Mouse (Mus musculus) liver, embryonic 12.5 days (tissue): Measurements from ENCODE around the gene Cnih3. TPM values are rescaled to one million over a fixed set of nuclear protein-coding genes. Genes with fewer than 3 reads are reported as not detected.

Experiments
- ATAC-seq: fragments of 200-750 bp; cut with Nextera tagmentation; 2 replicates; pipeline ENCODE4 v1.8.0; 2017; ENCODE audit warnings: moderate number of reproducible peaks, mild to moderate bottlenecking, moderate library complexity
- H3K27ac ChIP-seq: fragments of 300-500 bp; sonication (generic); 2 replicates; pipeline ENCODE4 v1.5.1; 2016; ENCODE audit warnings: mild to moderate bottlenecking
- H3K27me3 ChIP-seq: fragments of 300-500 bp; sonication (generic); replicated peaks from 2 replicates; pipeline ENCODE4 v1.6.1; 2016; ENCODE audit warnings: mild to moderate bottlenecking, moderate library complexity
- H3K36me3 ChIP-seq: fragments of 300-500 bp; sonication (generic); 2 replicates; pipeline ENCODE4 v1.6.1; 2016; ENCODE audit warnings: mild to moderate bottlenecking, moderate library complexity
- H3K4me1 ChIP-seq: fragments of 300-500 bp; sonication (generic); 2 replicates; pipeline ENCODE4 v1.6.1; 2016
- H3K4me2 ChIP-seq: fragments of 300-500 bp; sonication (generic); 2 replicates; pipeline ENCODE4 v1.6.1; 2016; ENCODE audit warnings: mild to moderate bottlenecking, moderate library complexity
- H3K4me3 ChIP-seq: fragments of 300-500 bp; sonication (generic); 2 replicates; pipeline ENCODE4 v1.5.1; 2016; ENCODE audit warnings: mild to moderate bottlenecking, moderate library complexity
- H3K9ac ChIP-seq: fragments of 300-500 bp; sonication (generic); 2 replicates; pipeline ENCODE4 v1.6.1; 2016; ENCODE audit warnings: mild to moderate bottlenecking, moderate library complexity
- H3K9me3 ChIP-seq: fragments of 300-500 bp; sonication (generic); replicated peaks from 2 replicates; pipeline ENCODE4 v1.6.1; 2016; ENCODE audit warnings: mild to moderate bottlenecking, moderate library complexity
- WGBS: fragments of 180-500 bp; shearing (Covaris S2); methylation state at CpG from one replicate; pipeline ENCODE4 v1.1.7; 2016; ENCODE audit not compliant: insufficient replicate concordance; 5-methylcytosine and 5-hydroxymethylcytosine counted together
- polyA plus RNA-seq: library from polyadenylated mRNA; unstranded; fragments of >200 nt; fragmentation: Nextera tagmentation; extraction: Ambion mirVana; gene quantifications from 2 replicates; pipeline ENCODE4 v1.2.1, GENCODE M21; 2016

The Cnih3 gene
- polyA plus RNA-seq, 1 experiment from 2014 or later: 0.05 TPM

DNA sequence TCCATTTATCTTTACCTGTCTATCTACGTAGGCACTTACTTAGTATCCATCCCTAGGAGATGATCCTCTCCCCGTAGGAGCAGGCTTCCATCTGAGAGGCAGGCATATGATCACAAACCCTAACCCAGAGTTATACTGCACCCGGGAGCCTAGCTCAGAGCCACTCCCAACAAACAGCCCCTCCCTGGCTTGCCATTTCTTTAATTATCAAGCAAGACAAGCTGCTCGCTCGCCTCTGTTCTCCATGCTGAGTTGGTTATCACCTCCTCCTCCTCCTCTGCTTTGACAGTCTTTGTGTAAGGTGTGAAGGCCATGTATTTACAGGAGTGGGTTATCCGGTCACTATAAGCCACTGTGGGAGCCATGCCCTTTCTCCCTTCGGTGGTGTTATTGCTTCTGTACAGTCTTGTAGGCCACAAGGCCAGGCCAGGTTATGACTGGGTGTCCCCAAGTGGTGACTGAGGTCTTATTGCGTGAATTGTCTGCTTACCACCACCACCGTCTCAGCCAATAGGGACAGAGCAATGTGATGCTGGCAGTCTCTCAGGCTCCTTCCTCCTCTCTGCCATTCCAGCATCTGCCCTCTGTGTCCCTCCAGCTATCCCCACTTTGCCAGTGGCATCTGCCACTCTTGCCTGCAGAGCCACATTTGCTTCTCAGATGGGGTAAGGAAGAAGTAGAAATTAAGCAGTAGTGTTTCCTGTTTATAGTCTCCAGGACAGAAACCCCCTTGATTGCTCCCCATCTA is 22.4 kb downstream of the Cnih3 start:
- H3K4me1 ChIP-seq: peaks cover 66% of the 10 kb centered on the region
- H3K27ac ChIP-seq: 0 out of 2 replicates have a peak overlapping the region, but pooled peaks have one; percentile 1
- 46% methylated on average over 9 of the region's 9 CpGs for WGBS
- H3K4me2 ChIP-seq: peak overlapping the region; percentile 10; the same call in 1 of the 2 replicates
- no peaks in the 10 kb centered on the region for H3K9me3 ChIP-seq
- H3K9ac ChIP-seq: no peak overlapping the region
- H3K4me3 ChIP-seq: no peak overlapping the region
- peaks cover 51% of the 10 kb centered on the region for H3K27me3 ChIP-seq
- peak; percentile 85 for ATAC-seq
- no peaks in the 10 kb centered on the region for H3K36me3 ChIP-seq

GRCm38 (mm10) chr1:181376431-181376830 is 24.0 kb downstream of the Cnih3 start:
- WGBS: 47% methylated on average over 8 of the region's 8 CpGs
- peaks cover 36% of the 10 kb centered on the region for H3K27me3 ChIP-seq
- no peak overlapping the region for H3K27ac ChIP-seq
- H3K4me3 ChIP-seq: no peak overlapping the region
- no peak overlapping the region for H3K4me2 ChIP-seq
- no peak for ATAC-seq
- H3K9ac ChIP-seq: no peak overlapping the region
- no peaks in the 10 kb centered on the region for H3K9me3 ChIP-seq
- no peaks in the 10 kb centered on the region for H3K36me3 ChIP-seq
- H3K4me1 ChIP-seq: peaks cover 55% of the 10 kb centered on the region

DNA sequence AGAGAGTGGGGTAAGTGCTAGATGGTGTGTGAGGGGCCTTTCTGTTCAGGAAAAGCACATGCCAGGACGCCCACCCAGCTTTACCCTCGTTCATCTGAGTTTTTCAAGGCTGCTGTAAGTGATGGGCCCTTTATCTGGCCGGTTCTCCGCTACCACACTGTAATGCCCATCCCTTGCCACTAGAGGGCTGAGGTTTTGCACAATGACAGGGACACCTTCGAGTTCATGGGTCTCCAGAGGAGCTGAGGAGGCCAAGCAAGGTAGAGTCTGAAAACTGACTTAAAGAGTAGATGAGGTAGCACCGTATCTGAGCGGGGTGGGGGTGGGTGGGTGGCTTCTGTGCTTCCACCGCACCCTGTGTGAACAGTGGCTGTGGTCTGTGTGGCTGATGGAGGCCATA is 27.2 kb downstream of the Cnih3 start:
- 20% methylated on average over 8 of the region's 8 CpGs for WGBS
- peak; percentile 13; the same call in 1 of the 2 replicates for ATAC-seq
- Histone ChIP-seq H3K27me3 (peaks cover 42% of the 10 kb centered on the region), H3K4me3 (no peak overlapping the region), H3K27ac (no peak overlapping the region), H3K36me3 (no peaks in the 10 kb centered on the region), H3K9me3 (no peaks in the 10 kb centered on the region), H3K4me2 (no peak overlapping the region), H3K4me1 (peaks cover 26% of the 10 kb centered on the region), H3K9ac (no peak overlapping the region)

DNA sequence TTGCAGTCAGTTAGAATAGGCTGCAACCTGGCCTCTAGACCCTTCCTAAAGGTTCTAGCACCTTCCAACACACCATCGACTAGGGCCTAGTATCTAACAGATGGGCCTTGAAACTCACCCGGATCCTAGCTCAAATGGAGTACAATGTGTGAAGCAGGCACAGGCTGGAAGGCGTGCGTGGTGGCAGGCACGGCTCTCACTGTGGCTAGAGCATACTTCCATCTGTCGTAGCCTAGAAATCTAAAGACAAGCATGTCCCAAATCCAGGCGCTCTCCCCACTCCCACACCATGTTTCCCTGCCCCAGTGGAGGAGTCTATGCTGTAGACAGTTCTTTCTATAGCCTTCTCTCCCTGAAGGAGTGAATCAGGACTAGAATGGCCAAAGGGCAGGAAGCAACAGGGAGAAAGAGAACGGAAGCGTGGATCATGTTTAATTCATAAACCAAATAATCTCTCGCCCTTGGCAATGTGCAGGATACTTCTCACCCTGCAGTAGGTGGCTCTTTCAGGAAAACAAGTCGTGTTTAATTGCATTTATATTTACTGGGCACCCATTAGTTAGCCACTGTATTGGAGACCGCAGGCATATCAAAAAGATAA is 29.1 kb downstream of the Cnih3 start:
- no peak overlapping the region for H3K4me3 ChIP-seq
- no peaks in the 10 kb centered on the region for H3K9me3 ChIP-seq
- 74% methylated on average over 12 of the region's 12 CpGs for WGBS
- no peak for ATAC-seq
- H3K27ac ChIP-seq: no peak overlapping the region
- H3K9ac ChIP-seq: no peak overlapping the region
- peaks cover 8% of the 10 kb centered on the region; the same call in 1 of the 2 replicates for H3K4me1 ChIP-seq
- H3K4me2 ChIP-seq: no peak overlapping the region
- no peaks in the 10 kb centered on the region for H3K36me3 ChIP-seq
- peaks cover 33% of the 10 kb centered on the region for H3K27me3 ChIP-seq

GRCm38 (mm10) chr1:181389264-181389663 is 36.8 kb downstream of the Cnih3 start:
- no peaks in the 10 kb centered on the region for H3K36me3 ChIP-seq
- H3K9ac ChIP-seq: no peak overlapping the region
- H3K27me3 ChIP-seq: peaks cover 3% of the 10 kb centered on the region; the same call in 1 of the 2 replicates
- WGBS: 45% methylated on average over 2 of the region's 2 CpGs
- H3K27ac ChIP-seq: no peak overlapping the region
- no peak overlapping the region for H3K4me2 ChIP-seq
- no peaks in the 10 kb centered on the region for H3K4me1 ChIP-seq
- no peaks in the 10 kb centered on the region for H3K9me3 ChIP-seq
- no peak for ATAC-seq
- H3K4me3 ChIP-seq: no peak overlapping the region

- no peak overlapping the region for H3K4me2 ChIP-seq
- 69% methylated on average over 2 of the region's 2 CpGs for WGBS
- H3K27me3 ChIP-seq: peaks cover 3% of the 10 kb centered on the region; the same call in 1 of the 2 replicates
- ATAC-seq: no peak
- no peak overlapping the region for H3K9ac ChIP-seq
- H3K27ac ChIP-seq: no peak overlapping the region
- H3K9me3 ChIP-seq: no peaks in the 10 kb centered on the region
- H3K36me3 ChIP-seq: no peaks in the 10 kb centered on the region
- H3K4me3 ChIP-seq: no peak overlapping the region
- no peaks in the 10 kb centered on the region for H3K4me1 ChIP-seq
Measured at GRCm38 (mm10) chr1:181392489-181392888, 40.1 kb downstream of the Cnih3 start.

- 60% methylated on average over 6 of the region's 6 CpGs for WGBS
Measured at GRCm38 (mm10) chr1:181393250-181394149, 41.1 kb downstream of the Cnih3 start.

DNA sequence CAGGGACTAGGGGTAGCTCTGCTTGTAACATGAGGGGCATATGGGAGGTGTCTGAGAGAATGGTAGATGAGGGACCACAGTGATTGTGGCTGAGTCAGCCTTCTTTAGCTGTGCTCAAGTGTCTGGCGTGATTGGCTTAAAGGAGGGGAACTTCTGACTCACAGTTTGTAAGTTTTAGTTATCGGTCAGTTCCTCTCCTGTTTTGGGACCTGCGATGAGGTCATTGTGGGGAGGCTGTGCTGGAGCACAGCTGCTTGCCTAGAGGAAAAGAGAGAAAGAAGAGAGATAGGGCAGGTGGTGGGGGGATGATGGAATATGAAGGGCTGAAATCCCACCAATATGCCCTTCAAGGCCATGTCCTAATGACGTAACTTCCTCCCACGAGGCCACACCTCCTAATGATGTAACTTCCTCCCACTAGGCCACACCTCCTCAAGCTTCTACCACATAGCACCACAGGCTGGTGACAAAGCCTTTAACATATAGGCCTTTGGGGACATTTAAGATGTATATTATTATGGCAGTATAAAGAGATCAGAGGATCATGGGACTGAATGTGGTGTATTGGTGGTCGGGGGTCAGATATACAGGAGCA is 42.9 kb downstream of the Cnih3 start:
- ATAC-seq: no peak
- H3K9me3 ChIP-seq: no peaks in the 10 kb centered on the region
- peaks cover 3% of the 10 kb centered on the region; the same call in 1 of the 2 replicates for H3K27me3 ChIP-seq
- no peak overlapping the region for H3K4me3 ChIP-seq
- WGBS: 59% methylated on average over 6 of the region's 6 CpGs
- no peaks in the 10 kb centered on the region for H3K4me1 ChIP-seq
- no peak overlapping the region for H3K27ac ChIP-seq
- no peak overlapping the region for H3K4me2 ChIP-seq
- H3K9ac ChIP-seq: no peak overlapping the region
- H3K36me3 ChIP-seq: no peaks in the 10 kb centered on the region

More at GRCm38 (mm10) chr1:181393250-181394149, 41.1 kb downstream of the Cnih3 start:
- Histone ChIP-seq H3K4me2 (no peak overlapping the region), H3K4me3 (no peak overlapping the region), H3K27me3 (peaks cover 3% of the 10 kb centered on the region; the same call in 1 of the 2 replicates), H3K9me3 (no peaks in the 10 kb centered on the region), H3K27ac (no peak overlapping the region), H3K9ac (no peak overlapping the region), H3K36me3 (no peaks in the 10 kb centered on the region), H3K4me1 (no peaks in the 10 kb centered on the region)
- no peak for ATAC-seq

DNA sequence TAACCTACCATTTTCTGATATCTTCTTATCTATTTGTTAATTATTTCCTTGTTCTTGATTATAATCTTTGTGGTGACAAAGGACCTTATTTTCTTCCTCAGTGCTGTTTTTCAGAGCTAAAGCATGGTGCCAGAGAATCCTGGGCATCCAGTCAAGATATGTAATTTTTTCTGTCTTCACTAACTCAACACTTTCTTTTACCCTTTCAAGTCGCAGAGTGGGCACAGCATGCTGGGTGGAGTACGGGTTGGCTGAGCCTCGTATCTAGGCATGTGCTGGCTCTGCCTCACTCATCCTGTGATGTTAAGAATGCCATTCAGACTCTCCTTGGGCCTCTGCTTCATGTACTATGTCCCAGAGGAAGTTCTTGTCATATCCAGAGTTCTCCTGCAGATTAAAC is 46.8 kb downstream of the Cnih3 start:
- no peaks in the 10 kb centered on the region; the same call in 1 of the 2 replicates for H3K27me3 ChIP-seq
- no peak overlapping the region for H3K27ac ChIP-seq
- no peaks in the 10 kb centered on the region for H3K36me3 ChIP-seq
- H3K9ac ChIP-seq: no peak overlapping the region
- 62% methylated on average over 3 of the region's 3 CpGs for WGBS
- no peak overlapping the region for H3K4me3 ChIP-seq
- H3K4me1 ChIP-seq: no peaks in the 10 kb centered on the region
- H3K4me2 ChIP-seq: no peak overlapping the region
- ATAC-seq: no peak
- H3K9me3 ChIP-seq: no peaks in the 10 kb centered on the region

- 70% methylated on average over 7 of the region's 7 CpGs for whole genome bisulfite sequencing
- no peak overlapping the region for H3K4me2 ChIP-seq
- ATAC-seq: no peak
- no peak overlapping the region for H3K9ac ChIP-seq
- H3K27me3 ChIP-seq: peaks cover 12% of the 10 kb centered on the region; the same call in 1 of the 2 replicates
- no peak overlapping the region for H3K4me3 ChIP-seq
- H3K4me1 ChIP-seq: no peaks in the 10 kb centered on the region
- no peaks in the 10 kb centered on the region for H3K36me3 ChIP-seq
- H3K27ac ChIP-seq: no peak overlapping the region
- H3K9me3 ChIP-seq: no peaks in the 10 kb centered on the region
Measured at GRCm38 (mm10) chr1:181403056-181403455, 50.6 kb downstream of the Cnih3 start.

- ATAC-seq: no peak
- H3K4me1 ChIP-seq: no peaks in the 10 kb centered on the region
- H3K27me3 ChIP-seq: peaks cover 12% of the 10 kb centered on the region; the same call in 1 of the 2 replicates
- no peaks in the 10 kb centered on the region for H3K9me3 ChIP-seq
- no peaks in the 10 kb centered on the region for H3K36me3 ChIP-seq
- no peak overlapping the region for H3K4me3 ChIP-seq
- H3K27ac ChIP-seq: no peak overlapping the region
- H3K9ac ChIP-seq: no peak overlapping the region
- no peak overlapping the region for H3K4me2 ChIP-seq
- 79% methylated on average over 11 of the region's 11 CpGs for WGBS
Measured at GRCm38 (mm10) chr1:181407281-181407680, 54.9 kb downstream of the Cnih3 start.
